Mouse (Mus musculus): ENCODE results near the gene Xlr5c. TPM values are rescaled to one million over a fixed set of nuclear protein-coding genes. Genes with fewer than 3 reads are reported as not detected.
"Not testable (repeated sequence)": the region's sequence is repeated elsewhere in the genome, so short reads cannot be mapped to it uniquely, and the experiment has no call there.

Gene Xlr5c
- polyA plus RNA-seq, 1 experiment from 2014 or later = not detected

DNA sequence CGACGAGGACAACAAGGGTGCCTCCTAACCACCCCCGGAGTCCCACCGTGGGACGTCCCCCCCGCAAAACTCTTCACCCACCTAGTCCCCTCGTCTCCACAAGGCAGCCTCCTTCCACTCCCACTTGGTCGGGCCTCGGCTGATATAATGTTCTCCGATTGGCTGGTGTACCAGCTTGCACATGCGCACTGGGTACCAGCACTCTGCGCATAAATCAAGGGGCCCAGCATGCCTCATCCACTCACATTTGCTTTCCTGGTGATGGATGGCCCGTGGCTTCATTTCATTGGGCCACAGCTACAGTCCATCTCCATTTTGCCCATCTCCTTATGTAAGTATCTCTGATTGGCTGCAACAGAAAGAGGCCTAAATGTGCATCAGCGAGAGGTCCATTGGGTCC, 27.5 kb downstream of the Xlr5c start, which contains the start of gene Xlr3c:
Xlr3c (minus strand) TSS at position 121 of the 400 bp plus-strand sequence.
- H3K27me3 ChIP-seq (replicated peaks; ENCODE audit: control insufficient read depth, insufficient read depth, low read length); H3K4me1 ChIP-seq (ENCODE audit: control insufficient read depth, insufficient read depth, low read depth, low read length); H3K9me3 ChIP-seq (ENCODE audit: control insufficient read depth, low read length); ATAC-seq; H3K9ac ChIP-seq (ENCODE audit: low read depth, low read length); H3K4me2 ChIP-seq (ENCODE audit: low read length); H3K36me3 ChIP-seq (ENCODE audit: control insufficient read depth, insufficient read depth, low read length); H3K4me3 ChIP-seq (ENCODE audit: low read length); H3K27ac ChIP-seq (ENCODE audit: low read depth, low read length): not testable (repeated sequence)
- whole genome bisulfite sequencing = 91% methylated on average over 14 of the region's 14 CpGs

DNA sequence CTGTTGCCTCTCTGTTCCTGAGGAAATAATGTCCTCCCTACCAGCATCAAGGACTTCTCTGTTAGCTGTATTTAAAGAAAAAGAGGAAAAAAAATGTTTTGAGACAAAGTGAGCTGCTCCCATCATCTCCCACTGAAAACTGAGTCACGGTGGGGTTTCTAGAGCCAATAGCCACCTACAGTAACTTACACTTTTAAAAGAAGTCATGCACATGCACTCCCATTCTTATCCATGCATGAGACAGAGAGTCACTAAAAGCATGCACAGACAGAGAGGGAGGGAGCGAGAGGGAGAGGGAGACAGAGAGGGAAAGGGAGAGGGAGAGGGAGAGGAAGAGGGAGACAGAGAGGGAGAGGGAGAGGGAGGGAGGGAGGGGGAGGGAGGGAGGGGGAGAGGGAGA, 30.3 kb downstream of the Xlr5c start:
- H3K4me2 ChIP-seq (ENCODE audit: low read length); H3K36me3 ChIP-seq (ENCODE audit: control insufficient read depth, insufficient read depth, low read length); H3K4me3 ChIP-seq (ENCODE audit: low read length); H3K9ac ChIP-seq (ENCODE audit: low read depth, low read length); H3K9me3 ChIP-seq (ENCODE audit: control insufficient read depth, low read length); H3K4me1 ChIP-seq (ENCODE audit: control insufficient read depth, insufficient read depth, low read depth, low read length); H3K27me3 ChIP-seq (replicated peaks; ENCODE audit: control insufficient read depth, insufficient read depth, low read length); H3K27ac ChIP-seq (ENCODE audit: low read depth, low read length); ATAC-seq: not testable (repeated sequence)
- WGBS = 87% methylated on average over 2 of the region's 2 CpGs

DNA sequence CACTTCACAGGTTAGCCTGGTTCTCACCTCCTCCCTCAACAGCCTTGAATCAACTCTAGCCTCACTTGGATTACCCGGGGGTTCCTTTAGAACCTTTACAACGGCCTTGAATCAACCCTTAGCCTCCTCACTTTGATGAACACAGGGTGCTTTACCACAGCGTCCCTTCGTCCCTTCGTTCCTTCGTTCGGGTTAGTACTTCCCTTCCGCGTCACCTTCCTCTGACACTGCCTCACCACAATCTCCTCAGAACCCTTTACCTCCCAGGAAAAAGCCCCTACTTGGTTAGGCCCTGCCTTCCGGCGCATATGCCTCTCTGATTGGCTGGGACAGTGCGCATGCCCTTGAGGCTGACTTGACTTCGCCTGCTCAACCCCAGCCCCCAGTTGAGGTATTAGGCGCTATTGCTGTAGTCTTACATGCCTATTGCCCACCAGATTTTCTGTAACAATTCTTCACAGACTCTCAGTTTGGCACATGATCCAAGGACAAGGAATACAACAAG, 49.9 kb downstream of the Xlr5c start, which contains the start of gene Xlr4c:
Xlr4c (minus strand) TSS at position 310 of the 505 bp plus-strand sequence.
- H3K4me3 ChIP-seq (ENCODE audit: low read length); H3K27ac ChIP-seq (ENCODE audit: low read depth, low read length); H3K36me3 ChIP-seq (ENCODE audit: control insufficient read depth, insufficient read depth, low read length); ATAC-seq; H3K4me2 ChIP-seq (ENCODE audit: low read length); H3K9me3 ChIP-seq (ENCODE audit: control insufficient read depth, low read length); H3K9ac ChIP-seq (ENCODE audit: low read depth, low read length); H3K4me1 ChIP-seq (ENCODE audit: control insufficient read depth, insufficient read depth, low read depth, low read length); H3K27me3 ChIP-seq (replicated peaks; ENCODE audit: control insufficient read depth, insufficient read depth, low read length): not testable (repeated sequence)
- WGBS = 88% methylated on average over 13 of the region's 14 CpGs

Other genes with a start within 250 kb of the Xlr5c start
- 4.4 and 6.6 TPM in 2 replicates for gene Pnma3, start 228.2 kb downstream of the Xlr5c start, polyA plus RNA-seq (2015; fragmentation: Nextera tagmentation; extraction: Ambion mirVana)
- 0.29 TPM in 1 of 2 replicates, not detected in the other for gene Xlr4a, start 210.5 kb downstream of the Xlr5c start, polyA plus RNA-seq (2015; fragmentation: Nextera tagmentation; extraction: Ambion mirVana)
- 4.1 and 4.2 TPM in 2 replicates for gene Xlr3a, start 195.9 kb downstream of the Xlr5c start, polyA plus RNA-seq (2015; fragmentation: Nextera tagmentation; extraction: Ambion mirVana)
- 0.72 and 1.9 TPM in 2 replicates for gene Gm14685, start 175.9 kb downstream of the Xlr5c start, polyA plus RNA-seq (2015; fragmentation: Nextera tagmentation; extraction: Ambion mirVana)
- gene Xlr5b, start 144.2 kb downstream of the Xlr5c start, polyA plus RNA-seq (2015; fragmentation: Nextera tagmentation; extraction: Ambion mirVana) = not detected in 2 replicates
- gene DXBay18, start 143.5 kb downstream of the Xlr5c start, polyA plus RNA-seq (2015; fragmentation: Nextera tagmentation; extraction: Ambion mirVana) = 0.38 and 1.0 TPM in 2 replicates
- gene Spin2d, start 116.0 kb downstream of the Xlr5c start, polyA plus RNA-seq (2015; fragmentation: Nextera tagmentation; extraction: Ambion mirVana) = not detected in 2 replicates
- 12.7 and 16.0 TPM in 2 replicates for gene Xlr3b, start 100.8 kb downstream of the Xlr5c start, polyA plus RNA-seq (2015; fragmentation: Nextera tagmentation; extraction: Ambion mirVana)
- gene Xlr4b, start 78.6 kb downstream of the Xlr5c start, polyA plus RNA-seq (2015; fragmentation: Nextera tagmentation; extraction: Ambion mirVana) = 0.66 and 0.75 TPM in 2 replicates
- 33.0 and 34.3 TPM in 2 replicates for gene F8a, start 64.7 kb downstream of the Xlr5c start, polyA plus RNA-seq (2015; fragmentation: Nextera tagmentation; extraction: Ambion mirVana)
- not detected in 2 replicates for gene Xlr4c, start 49.8 kb downstream of the Xlr5c start, polyA plus RNA-seq (2015; fragmentation: Nextera tagmentation; extraction: Ambion mirVana)
- gene Xlr3c, start 27.6 kb downstream of the Xlr5c start, polyA plus RNA-seq (2015; fragmentation: Nextera tagmentation; extraction: Ambion mirVana) = 0.11 TPM in 1 of 2 replicates, not detected in the other
- not detected in 2 replicates for gene Xlr5a, start within 50 bp of the Xlr5c start, polyA plus RNA-seq (2015; fragmentation: Nextera tagmentation; extraction: Ambion mirVana)
- not detected in 2 replicates for gene Gm45015, start 43.9 kb upstream of the Xlr5c start, polyA plus RNA-seq (2015; fragmentation: Nextera tagmentation; extraction: Ambion mirVana)
- gene Zfp275, start 49.6 kb upstream of the Xlr5c start, polyA plus RNA-seq (2015; fragmentation: Nextera tagmentation; extraction: Ambion mirVana) = 8.4 and 12.5 TPM in 2 replicates
- gene Gm18336, start 105.8 kb upstream of the Xlr5c start, polyA plus RNA-seq (2015; fragmentation: Nextera tagmentation; extraction: Ambion mirVana) = 0.09 and 0.15 TPM in 2 replicates
- 1.7 and 1.9 TPM in 2 replicates for gene Zfp92, start 118.1 kb upstream of the Xlr5c start, polyA plus RNA-seq (2015; fragmentation: Nextera tagmentation; extraction: Ambion mirVana)
- not detected in 2 replicates for gene Trex2, start 142.4 kb upstream of the Xlr5c start, polyA plus RNA-seq (2015; fragmentation: Nextera tagmentation; extraction: Ambion mirVana)
- gene Haus7, start 166.1 kb upstream of the Xlr5c start, polyA plus RNA-seq (2015; fragmentation: Nextera tagmentation; extraction: Ambion mirVana) = 68.4 and 70.7 TPM in 2 replicates
- 23.2 and 40.9 TPM in 2 replicates for gene Bgn, start 190.6 kb upstream of the Xlr5c start, polyA plus RNA-seq (2015; fragmentation: Nextera tagmentation; extraction: Ambion mirVana)
- gene Atp2b3, start 210.1 kb upstream of the Xlr5c start, polyA plus RNA-seq (2015; fragmentation: Nextera tagmentation; extraction: Ambion mirVana) = 8.9 and 9.1 TPM in 2 replicates